Mouse (Mus musculus) left cerebral cortex, adult 11 months (tissue): ENCODE results near the gene Optc.
A peak's percentile ranks its signal among the peaks of the same experiment; 100 is the strongest.

Source experiments
- DNase-seq: peaks from one replicate; pipeline ENCODE4 v3.0.0; 2022; ENCODE audit warnings: low spot score

The Optc gene

DNA sequence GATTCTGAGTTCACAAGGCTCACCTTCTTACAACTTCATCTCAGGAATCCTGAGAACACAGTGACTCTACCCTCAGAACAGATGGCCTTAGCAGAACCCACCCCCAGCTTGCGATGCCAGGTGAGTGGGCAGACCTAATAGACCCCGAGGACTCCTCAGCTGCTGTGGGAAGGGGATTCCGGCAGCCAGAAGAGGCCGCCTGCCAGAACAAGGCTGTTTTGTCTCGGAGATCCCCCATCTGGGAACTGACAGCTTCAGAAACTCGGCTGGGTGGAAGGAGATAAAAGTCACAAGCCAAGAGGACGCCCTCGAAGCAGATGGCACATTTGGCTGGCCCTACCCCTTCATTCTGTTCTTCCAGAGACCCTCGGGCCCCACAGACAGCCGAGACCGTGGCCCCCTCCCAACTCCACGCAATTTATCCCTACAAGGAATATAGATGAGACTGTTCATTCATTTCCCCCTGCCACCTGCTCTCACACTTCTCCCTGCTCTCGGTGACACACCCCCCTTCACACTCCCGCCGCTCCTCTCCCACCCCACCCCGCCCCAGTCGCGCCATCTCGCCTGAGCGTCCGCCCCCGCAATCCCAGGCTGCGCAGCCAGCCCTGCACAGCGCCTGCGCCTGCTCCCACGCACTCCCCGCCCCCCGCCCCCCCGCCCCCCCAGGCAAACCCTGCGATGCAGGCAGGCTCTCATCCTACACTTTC, at the start of gene Optc:
Gene Optc, minus strand, starts transcription at position 51 of the 710 bp plus-strand sequence.
- peak; percentile 55 for DNase-seq

DNA sequence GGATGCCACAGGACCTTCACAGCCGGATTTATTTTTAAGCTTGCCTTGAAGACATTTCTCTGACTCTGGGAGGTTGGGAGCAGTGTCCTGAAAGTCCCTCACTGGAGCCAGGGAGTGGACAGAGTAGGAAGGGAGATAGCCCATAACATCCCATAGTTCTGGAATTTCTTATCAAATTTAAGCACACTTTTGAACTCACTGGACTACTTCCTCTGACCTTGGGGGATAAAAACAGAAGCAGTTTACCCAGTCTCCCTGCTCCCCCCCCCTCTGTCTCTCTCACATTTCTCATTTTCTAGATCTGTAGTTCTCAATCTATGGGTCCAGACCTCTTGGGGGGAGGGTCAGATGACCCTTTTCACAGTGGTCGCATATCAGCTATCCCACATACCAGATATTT, 46.2 kb upstream of the Optc start:
- no peak for DNase-seq

DNA sequence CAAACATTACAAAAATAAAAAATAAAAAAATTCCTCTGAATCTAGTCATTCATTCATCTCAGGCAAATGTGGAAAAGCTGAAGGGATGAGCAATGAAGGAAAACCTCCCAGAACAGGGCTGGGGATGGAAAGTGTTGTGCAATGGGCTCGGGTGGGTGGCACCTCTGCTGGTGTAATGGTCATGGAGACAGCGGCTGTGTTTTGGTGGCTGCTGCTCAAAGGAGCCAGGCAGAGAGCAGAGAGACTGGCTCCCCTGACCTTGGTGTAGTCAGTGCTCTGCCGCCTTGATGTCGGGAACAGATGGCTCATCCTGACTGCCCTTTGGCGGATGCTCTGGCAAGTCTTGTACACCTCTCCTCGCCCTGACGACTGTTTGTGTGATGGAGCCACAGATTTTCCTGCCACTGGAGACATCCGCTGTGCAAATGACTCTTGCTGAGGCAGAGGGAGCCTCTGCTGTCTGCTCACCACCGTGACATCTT, 45.5 kb upstream of the Optc start:
- no peak for DNase-seq

DNA sequence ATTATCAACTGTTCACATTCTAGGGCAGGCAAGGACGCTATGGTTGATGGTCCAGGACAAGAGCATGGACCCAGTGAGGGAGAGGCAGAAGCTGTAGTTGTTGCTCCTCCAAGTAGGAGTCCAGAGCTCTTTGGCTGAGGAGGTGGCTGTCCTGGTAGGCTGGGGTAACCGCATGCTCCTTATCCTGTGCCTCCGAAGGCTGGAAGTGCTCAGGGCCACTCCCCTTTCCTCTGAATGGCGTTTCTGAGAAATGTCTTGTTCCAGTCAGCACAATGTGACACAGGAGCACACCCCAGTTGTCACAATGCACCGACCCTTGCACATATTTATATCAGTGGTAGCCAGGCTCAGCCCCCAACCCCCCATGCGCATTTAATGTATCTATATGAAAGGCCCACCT, 43.8 kb upstream of the Optc start:
- no peak for DNase-seq

DNA sequence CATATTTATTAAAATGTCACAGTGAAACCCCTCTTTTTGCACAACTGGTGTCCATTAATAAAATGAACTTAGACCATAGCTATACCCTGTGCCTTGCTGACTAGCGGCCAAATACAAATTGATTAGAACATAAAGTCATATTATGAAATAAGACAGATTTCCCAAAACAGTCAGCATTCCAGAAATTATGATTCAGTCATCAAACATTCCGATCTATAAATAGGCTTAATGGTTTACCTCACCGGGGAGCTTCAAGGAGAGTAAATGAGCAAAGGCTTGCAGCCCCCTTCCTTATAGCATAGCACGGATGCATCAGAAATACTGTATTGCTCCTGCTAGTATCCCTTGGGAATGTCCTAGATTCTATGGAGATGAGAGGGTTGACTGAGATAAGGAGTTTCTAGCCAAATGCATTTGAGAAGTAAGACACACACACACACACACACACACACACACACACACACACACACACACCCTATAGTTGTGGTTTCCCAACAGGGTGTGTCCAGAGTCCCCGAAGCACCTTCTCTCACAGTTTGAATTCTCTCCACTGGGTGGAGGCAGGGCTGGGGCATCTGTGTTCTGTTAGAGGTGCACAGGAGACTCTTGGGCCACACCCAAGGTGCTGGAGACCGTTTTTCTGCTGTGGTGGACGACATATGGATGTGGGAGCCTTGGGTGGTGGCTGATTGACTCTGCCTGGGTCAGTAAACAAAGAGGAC, 42.4 kb upstream of the Optc start:
- no peak for DNase-seq

DNA sequence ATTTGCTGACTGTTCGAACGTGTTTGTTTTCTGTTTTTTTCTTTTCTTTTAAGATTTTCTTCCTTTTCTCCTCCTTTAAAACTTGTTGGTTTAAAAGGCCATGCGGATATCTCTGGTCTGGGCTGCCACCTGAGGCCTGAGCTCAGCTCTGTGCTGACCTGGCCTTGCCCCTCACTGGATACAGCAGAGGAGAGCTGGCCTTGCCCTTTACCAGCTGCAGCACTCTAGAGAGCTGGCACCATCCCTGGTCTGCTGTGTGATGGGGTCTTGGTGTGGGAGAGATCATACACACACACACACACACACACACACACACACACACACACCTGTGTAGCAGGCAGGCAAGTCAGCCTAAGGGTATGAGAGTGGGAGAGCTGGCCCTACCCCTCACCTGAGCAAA, 37.3 kb upstream of the Optc start:
- no peak for DNase-seq

DNA sequence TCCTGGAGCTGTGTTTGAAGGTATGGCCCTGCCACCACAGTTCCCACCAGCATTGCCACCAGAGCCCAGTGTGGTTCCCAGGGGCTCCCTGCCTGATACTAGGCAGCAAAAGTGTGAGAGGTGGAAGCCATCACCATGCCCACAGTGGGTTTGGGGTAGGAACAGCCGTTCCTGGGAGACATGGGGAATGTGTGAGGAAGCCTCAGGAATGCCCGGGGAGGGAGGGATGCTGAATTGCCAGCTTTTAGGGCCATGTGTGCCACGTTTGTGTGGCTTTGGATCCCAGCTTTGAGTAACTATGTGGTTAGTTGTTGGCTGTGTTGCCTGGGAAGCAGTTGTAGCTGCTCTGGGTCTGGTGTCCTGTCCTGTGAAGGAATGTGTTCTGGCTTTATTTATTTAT, 34.1 kb upstream of the Optc start:
- DNase-seq = no peak

DNA sequence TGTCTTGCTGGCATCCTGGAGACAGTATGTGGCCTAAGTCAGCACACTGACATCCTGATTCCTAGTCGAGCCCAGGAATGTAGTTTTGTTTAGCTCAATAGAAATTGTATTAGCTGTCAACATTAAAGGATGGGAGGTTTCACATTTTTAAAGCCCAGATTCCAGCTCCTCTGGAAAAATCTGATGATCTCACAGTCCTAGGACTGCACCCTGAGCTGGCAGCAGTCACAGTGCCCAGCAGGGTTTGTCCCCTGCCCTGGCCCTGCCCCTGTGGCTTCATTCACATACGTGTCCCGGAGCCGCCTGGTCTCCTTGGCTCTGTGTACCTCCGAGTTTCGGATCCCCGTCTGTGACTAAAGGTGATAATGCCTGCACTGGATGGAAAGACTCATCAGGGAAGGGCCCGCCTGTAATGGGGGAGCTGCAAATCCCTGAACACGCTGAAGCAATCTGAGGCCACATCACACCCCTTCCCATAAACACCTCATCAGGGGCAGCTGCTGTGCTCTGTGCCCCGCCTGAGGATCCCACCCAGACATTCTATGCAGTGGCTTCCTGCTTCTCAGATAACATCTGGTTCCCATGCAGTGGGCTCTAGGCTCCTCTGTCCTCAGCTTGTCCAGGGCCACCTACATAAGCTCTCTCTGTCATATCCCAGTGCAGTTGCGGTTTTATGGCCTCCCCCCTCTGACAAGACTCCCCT, 33.5 kb upstream of the Optc start:
- no peak for DNase-seq

DNA sequence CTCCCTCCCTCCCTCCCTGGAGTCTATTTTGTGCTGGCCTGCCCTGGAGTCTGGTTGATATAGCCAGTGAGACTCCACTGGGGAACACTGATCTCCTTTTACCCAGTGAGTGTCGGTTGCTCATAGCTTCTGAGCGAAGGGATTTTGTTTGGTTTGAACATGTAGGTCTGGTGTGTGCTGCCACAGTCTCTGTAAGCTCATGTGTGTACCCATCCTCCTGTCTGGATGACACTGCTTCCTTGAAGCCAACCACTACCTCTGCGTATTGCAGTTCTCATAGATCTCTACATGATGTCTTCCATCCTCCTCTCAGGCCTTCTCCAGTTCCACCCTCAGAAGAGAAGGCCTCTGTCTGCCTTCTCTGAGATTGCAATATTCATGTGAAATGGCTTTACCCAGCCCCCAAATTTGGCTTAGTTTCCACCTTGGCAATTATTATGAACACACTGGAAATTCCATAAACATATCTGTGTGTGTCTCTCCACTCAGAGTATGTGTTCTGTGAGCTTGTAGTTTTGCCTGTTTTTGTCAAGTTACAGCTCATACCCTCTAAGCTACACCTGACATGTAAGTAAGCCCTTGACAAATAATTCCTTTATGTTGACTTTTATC, 32.8 kb upstream of the Optc start:
- DNase-seq = no peak

DNA sequence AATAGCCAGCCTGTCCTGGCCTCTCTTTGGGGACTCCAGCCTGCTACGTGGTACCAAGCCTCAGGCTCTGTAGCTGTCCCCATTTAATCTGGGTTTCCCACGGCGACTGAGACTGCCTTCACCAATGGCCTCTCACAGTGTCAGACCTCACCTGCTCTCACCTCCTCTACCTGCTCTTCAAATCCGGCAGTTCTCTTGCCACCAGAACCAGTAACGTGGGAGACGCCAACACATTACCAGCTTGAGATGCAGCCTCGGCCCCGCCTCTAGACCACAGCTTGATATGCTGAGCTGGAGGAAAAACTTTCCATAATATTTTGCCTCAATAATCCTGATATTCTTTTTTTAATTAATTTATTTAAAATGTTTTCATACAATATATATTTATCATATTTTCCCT, 31.9 kb upstream of the Optc start:
- no peak for DNase-seq

DNA sequence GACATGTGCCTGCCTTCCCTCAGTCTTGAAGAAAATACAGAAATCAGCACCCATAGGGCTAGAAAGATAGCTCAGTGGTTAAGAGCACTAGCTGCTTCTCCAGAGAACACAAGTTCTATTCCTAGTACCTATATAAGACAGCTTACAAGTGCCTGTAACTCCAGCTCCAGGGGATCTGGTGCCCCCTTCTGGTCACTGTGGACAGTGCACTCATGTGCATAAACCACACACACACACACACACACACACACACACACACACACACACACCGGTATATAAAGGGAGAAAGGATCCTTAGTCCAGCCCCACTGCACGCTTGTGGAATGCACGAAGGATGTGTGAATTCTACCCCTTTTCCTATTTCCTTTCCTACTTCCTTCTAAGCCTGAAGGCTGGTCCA, 28.4 kb upstream of the Optc start:
- DNase-seq = no peak

DNA sequence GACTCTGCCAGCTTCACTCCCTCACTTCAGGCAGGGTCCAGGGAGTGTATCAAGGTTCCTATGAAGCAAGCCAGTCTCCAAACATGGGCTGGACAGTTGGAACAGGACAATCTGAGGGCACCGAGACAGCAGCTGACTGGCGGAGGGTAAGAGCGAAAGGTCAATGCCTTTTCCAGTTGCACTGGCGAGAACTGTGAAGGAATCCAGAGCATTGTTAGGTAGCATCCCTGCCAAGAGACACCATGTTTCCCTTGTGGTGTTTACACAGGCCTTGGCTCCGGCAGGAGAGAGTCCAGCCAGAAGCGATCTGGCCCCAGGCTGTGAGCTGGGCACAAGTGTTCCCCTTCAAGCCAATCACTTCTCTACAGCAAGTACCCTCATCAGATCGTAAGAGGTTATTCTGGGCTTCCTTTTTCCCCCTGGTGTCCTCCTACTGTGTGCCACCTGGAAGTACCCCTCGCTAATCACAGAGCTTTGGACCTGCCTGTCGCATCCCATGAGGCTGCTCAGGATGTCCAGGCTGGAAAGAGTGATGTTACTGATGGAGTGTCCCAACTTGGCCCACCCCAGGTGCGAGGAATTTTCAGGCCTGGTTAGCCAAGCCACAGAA, 26.7 kb upstream of the Optc start:
- no peak for DNase-seq

DNA sequence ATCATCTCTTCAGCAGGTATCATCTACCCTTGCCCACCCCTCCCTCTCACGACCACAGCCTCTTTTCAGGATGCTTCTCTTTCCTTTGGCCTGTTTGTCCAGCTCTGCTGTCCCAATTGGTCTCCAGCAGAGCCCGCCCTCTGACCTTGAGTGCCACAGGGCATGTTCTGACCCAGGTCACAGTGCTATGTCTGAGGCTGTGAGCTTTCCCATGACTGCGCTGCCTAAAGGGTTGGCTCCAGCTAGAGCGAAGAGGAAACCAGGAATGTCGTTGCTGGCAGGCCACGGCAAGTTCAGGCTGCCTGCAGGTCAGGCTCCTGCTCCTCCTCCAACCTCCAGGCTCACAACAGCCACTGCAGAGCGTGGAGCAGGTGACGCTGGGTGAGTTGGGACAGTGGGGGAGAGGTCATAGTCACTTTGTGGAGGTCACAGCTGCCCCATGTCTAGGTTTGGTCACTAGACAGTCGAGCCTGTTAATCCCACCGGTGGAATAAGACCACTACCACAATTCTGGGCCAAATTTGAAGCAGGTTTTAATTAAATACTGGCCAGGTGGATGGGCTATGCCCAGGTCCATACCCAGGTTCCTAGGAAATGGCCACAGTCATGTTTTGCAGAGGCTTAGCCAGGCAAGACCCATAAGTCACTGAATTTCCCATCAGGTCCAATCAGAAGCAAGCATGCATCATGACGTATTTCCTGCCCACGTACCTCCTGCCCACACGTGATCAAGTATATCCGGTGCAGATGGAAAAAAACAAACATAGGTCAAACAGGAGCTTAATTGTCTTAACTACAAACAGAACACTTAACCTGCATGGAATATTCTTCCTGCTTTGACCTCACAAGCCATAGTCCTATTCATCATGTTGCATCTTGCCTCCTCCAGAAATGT, 25.7 kb upstream of the Optc start:
- no peak for DNase-seq

DNA sequence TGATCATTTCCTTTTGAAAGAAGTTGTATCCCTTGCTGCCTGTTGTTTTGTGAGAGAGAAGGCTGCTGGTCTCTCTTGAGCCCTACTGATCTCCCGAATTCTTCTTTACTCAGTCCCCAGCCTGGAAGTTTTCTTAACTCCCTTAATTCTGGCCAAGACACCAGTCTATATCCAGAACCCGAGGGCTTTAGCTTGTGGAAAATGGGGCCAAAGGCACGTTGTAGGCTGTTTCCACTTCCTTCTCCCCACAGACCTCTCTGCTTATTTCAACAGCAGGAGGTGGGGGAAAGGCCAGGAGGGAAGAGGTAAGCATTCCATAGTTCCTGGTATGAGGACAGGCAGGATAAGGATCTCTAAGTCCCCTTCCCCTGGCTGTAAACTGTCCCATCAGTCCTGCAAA, 22.2 kb upstream of the Optc start:
- DNase-seq = no peak

DNA sequence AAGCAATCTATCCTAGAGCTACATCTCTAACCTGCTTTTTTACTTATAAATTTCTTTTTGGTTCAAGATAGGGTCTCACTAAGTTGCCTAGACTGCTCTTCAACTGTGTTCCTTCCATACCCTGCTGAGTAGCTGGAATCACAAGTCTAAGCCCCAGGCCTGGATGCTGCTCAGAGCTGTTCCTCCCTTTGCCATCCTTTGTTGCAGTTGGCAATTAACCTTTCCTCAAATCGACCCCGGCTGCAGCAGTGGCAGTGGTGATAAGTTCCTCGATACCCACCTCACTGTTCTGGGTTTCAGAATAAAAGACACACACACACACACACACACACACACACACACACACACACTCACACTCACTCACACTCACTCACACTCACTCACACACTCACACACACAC, 17.4 kb upstream of the Optc start:
- no peak for DNase-seq

DNA sequence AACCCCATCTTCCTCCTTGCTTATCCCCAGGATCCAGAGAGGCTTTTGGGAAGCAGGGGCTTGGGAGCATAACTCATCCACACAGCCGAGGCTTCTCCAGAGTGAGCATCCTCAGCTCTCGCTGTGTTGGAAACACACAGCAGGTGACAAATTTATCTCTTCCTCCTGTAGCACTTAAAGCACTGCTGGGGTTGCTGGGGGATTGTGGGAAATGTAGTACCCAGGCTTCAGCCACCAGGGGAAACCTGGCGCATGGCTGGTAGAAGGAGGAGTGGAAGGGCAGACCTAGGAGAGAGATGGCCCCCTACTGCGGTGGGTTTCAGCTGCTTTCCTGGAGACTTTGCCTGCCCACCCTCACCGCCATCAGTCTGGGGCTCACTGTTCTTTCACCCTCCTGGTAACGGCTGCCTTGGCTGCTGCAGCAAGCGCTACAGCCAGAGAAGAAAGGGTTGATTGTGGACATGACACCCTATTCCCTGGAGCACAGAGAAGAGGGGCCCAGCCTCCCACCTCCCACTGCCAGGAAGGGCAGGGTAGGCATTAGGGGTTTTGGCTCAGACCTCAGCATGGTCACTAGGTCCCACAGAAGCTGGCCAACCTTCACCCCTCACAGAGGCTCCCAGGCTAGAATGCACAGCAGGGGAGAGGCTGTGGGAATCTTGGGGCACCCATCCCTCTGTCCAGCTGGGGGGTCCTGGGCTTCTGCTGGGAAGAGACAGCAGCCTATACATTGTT, 16.5 kb upstream of the Optc start:
- DNase-seq = no peak

DNA sequence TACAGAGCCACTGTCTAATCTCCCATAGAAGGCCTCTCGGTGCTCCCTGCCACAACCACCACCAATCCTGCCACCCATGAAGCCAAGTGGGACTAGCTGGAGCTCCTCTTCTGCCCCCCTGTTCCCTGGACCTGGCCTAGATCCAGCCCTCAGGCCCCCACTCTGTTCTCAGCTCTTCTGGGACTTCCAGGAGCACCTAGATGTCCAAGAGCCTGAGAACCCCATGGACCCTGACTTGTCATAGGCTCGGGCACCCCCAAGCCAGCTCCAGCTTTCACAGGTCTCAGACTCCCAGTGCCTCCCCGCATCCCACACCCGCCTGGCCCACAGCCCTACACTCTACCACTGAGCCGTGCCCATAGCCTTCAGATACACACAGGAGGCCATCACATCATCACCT, 15.3 kb upstream of the Optc start:
- no peak for DNase-seq

DNA sequence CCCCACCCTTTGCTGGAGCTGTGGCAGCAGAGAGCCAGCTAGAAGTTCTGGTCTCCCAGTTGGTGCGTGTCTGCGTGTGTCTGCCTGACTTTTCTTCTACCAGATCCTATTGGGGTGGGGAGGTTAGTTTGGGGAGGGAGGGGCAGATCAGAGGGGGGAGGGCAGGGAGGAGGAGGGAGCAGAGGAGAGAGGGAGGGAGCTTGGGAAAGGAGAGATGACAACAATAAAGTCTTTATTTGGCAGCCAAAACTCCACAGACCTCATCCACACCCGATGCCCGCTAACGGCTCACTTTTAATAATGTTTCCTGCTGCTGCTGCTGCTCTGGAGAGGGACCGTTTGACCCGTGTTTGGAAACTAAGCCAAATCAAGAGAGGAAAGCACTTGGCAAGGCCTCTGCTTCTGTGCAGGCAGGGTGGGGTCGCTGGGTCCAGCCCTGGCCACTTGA, 13.5 kb upstream of the Optc start, which contains the start of gene Prelp:
Gene Prelp, minus strand, starts transcription at position 111 of the 448 bp plus-strand sequence.
- no peak for DNase-seq

DNA sequence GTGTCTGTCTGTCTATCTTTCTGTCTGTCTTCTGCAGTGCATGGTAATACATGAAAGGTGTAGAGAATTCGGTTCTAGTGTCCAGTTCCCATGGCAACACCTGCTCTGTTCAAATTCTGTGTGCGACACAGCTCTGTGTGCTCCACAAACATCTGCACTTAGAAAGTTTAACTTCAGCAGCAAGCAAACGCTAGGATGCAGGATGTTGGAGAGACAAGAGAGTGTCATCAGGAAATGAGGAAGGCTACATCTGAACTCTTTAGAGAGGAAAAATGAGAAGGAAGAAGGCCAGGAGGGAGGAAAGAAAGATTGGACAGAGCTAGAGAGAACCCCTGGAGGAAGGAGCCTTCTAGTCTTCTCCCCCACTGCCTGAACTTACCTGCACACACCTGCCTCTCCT, 13.1 kb upstream of the Optc start:
- no peak for DNase-seq

DNA sequence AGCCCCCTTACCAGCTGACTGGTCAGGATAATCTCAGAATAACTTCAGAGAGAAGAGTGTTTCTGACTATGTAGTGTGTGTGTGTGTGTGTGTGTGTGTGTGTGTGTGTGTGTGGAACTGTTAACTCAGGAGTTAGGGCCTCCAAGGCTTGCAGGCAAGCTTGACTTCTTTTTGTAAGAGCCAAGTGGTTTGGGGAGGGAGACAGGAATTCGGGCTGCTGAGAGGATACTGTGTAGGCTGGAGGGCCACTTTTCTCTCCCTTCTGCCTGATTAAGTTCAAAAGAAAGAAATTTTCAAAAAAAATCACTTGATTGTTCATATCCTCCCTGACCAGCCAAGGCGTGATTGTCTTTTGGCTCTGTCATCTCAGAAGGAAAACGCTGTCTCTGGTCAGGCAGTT, 12.6 kb upstream of the Optc start:
- DNase-seq = no peak
